Mouse (Mus musculus) MEL (cell line): ENCODE results near the gene 1700029I15Rik.

Experiments
- BHLHE40 ChIP-seq: IDR thresholded peaks from 2 replicates; pipeline ENCODE4 v1.6.1; 2012; ENCODE audit warnings: low read depth, mild to moderate bottlenecking, inconsistent platforms, low read length, improper control_type of control experiment, borderline replicate concordance
- CTCF ChIP-seq, 3 experiments: IDR thresholded peaks in 2 of 3; conservative IDR thresholded peaks in 1 of 3; 2 replicates each; pipeline ENCODE4 v1.5.1; 2011 to 2012; ENCODE audit warnings: low read length in 3 of 3, low read depth in 2 of 3, mild to moderate bottlenecking in 2 of 3, improper control_type of control experiment in 1 of 3, inconsistent platforms in 1 of 3, mixed read lengths in 1 of 3, moderate library complexity in 1 of 3; ENCODE audit not compliant: control insufficient read depth in 1 of 3, insufficient read depth in 1 of 3, poor library complexity in 1 of 3, severe bottlenecking in 1 of 3
- ETS1 ChIP-seq: IDR thresholded peaks from 2 replicates; pipeline ENCODE4 v1.6.1; 2012; ENCODE audit warnings: low read depth, mild to moderate bottlenecking, inconsistent platforms, low read length, improper control_type of control experiment, moderate library complexity
- MAX ChIP-seq: IDR thresholded peaks from 2 replicates; pipeline ENCODE4 v1.6.1; 2011; ENCODE audit warnings: low read length, improper control_type of control experiment
- MXI1 ChIP-seq: IDR thresholded peaks from 2 replicates; pipeline ENCODE4 v1.6.1; 2011; ENCODE audit warnings: mild to moderate bottlenecking, low read depth, low read length, improper control_type of control experiment
- NRF1 ChIP-seq: IDR thresholded peaks from 2 replicates; pipeline ENCODE4 v1.6.1; 2014; ENCODE audit warnings: low read depth, mild to moderate bottlenecking, inconsistent platforms, low read length, improper control_type of control experiment, moderate library complexity; ENCODE audit not compliant: poor library complexity, insufficient read depth, severe bottlenecking
- POLR2A ChIP-seq, 2 experiments: IDR thresholded peaks; 2 replicates each; pipeline ENCODE4 v1.6.1; 2011 to 2012; ENCODE audit warnings: low read length in 2 of 2, mild to moderate bottlenecking in 2 of 2, control low read depth in 1 of 2, improper control_type of control experiment in 1 of 2, low read depth in 1 of 2, moderate library complexity in 1 of 2; ENCODE audit not compliant: control insufficient read depth in 1 of 2, insufficient read depth in 1 of 2, poor library complexity in 1 of 2
- USF2 ChIP-seq, 2 experiments: IDR thresholded peaks; 2 replicates each; pipeline ENCODE4 v1.6.1; 2011 to 2012; ENCODE audit warnings: improper control_type of control experiment in 2 of 2, low read length in 2 of 2, borderline replicate concordance in 1 of 2, inconsistent platforms in 1 of 2, low read depth in 1 of 2, mild to moderate bottlenecking in 1 of 2; ENCODE audit not compliant: insufficient read depth in 1 of 2

GRCm38 (mm10) chr2:92385113-92386051, 3.0 kb downstream of the 1700029I15Rik start:
- TF ChIP-seq CTCF (IDR thresholded peaks at IDR 0.05 in 2 of 3, conservative IDR thresholded peaks at IDR 0.05 in 1 of 3; ENCODE audit: control insufficient read depth in 1 of 3, insufficient read depth in 1 of 3, low read depth in 2 of 3, low read length in 3 of 3, poor library complexity in 1 of 3, severe bottlenecking in 1 of 3) (no peak), NRF1 (no peak), BHLHE40 (no peak), MXI1 (no peak), MAX (no peak), ETS1 (no peak), USF2 (IDR thresholded peaks at IDR 0.05; ENCODE audit: borderline replicate concordance in 1 of 2, insufficient read depth in 1 of 2, low read depth in 1 of 2, low read length in 2 of 2) (no peak), POLR2A (IDR thresholded peaks at IDR 0.05; ENCODE audit: control insufficient read depth in 1 of 2, insufficient read depth in 1 of 2, low read depth in 1 of 2, low read length in 2 of 2, poor library complexity in 1 of 2) (no peak)
